Mouse (Mus musculus): ENCODE results near the gene Inhbe. TPM values are rescaled to one million over a fixed set of nuclear protein-coding genes. Genes with fewer than 3 reads are reported as not detected.
A peak's percentile ranks its signal among the peaks of the same experiment; 100 is the strongest.
"Not testable (repeated sequence)": the region's sequence is repeated elsewhere in the genome, so short reads cannot be mapped to it uniquely, and the experiment has no call there.

Gene Inhbe
- total RNA-seq, 2 experiments from 2014 or later = 0.02 TPM; not detected in 1

- peak; percentile 83 for ATAC-seq (replicated peaks; ENCODE audit: poor library complexity)
These were observed 29.7 kb downstream of the Inhbe start for GRCm38 (mm10) chr10:127324495-127324894.

GRCm38 (mm10) chr10:127323131-127323855, 30.9 kb downstream of the Inhbe start:
- peak; percentile 64 for ATAC-seq (replicated peaks; ENCODE audit: poor library complexity)

GRCm38 (mm10) chr10:127322669-127323068, 31.5 kb downstream of the Inhbe start:
- ATAC-seq (replicated peaks; ENCODE audit: poor library complexity) = no peak

GRCm38 (mm10) chr10:127322178-127322577, 32.0 kb downstream of the Inhbe start:
- no peak for ATAC-seq (replicated peaks; ENCODE audit: poor library complexity)

- no peak for ATAC-seq (replicated peaks; ENCODE audit: poor library complexity)
These were observed 32.6 kb downstream of the Inhbe start, which contains the start of gene Arhgap9 for GRCm38 (mm10) chr10:127321621-127322020. Arhgap9 (plus strand) TSS chr10:127321964.

GRCm38 (mm10) chr10:127319969-127320368, 34.2 kb downstream of the Inhbe start:
- no peak for ATAC-seq (replicated peaks; ENCODE audit: poor library complexity)

GRCm38 (mm10) chr10:127318009-127318408, 36.2 kb downstream of the Inhbe start:
- peak; percentile 45 for ATAC-seq (replicated peaks; ENCODE audit: poor library complexity)

- ATAC-seq (replicated peaks; ENCODE audit: poor library complexity) = peak; percentile 68
These were observed 36.9 kb downstream of the Inhbe start for GRCm38 (mm10) chr10:127317277-127317676.

GRCm38 (mm10) chr10:127314950-127315349, 39.3 kb downstream of the Inhbe start:
- ATAC-seq (replicated peaks; ENCODE audit: poor library complexity) = not testable (repeated sequence)

- ATAC-seq (replicated peaks; ENCODE audit: poor library complexity) = not testable (repeated sequence)
These were observed 40.7 kb downstream of the Inhbe start for GRCm38 (mm10) chr10:127313516-127313915.

GRCm38 (mm10) chr10:127312858-127313257, 41.4 kb downstream of the Inhbe start:
- ATAC-seq (replicated peaks; ENCODE audit: poor library complexity) = no peak

- ATAC-seq (replicated peaks; ENCODE audit: poor library complexity) = peak; percentile 68
These were observed 41.9 kb downstream of the Inhbe start for GRCm38 (mm10) chr10:127312356-127312676.

- ATAC-seq (replicated peaks; ENCODE audit: poor library complexity) = peak; percentile 83
These were observed 42.5 kb downstream of the Inhbe start, which contains the start of gene Mars for GRCm38 (mm10) chr10:127311476-127312355. Mars (minus strand) TSS chr10:127311786.

GRCm38 (mm10) chr10:127310523-127311475, 43.4 kb downstream of the Inhbe start:
- peak; percentile 62 for ATAC-seq (replicated peaks; ENCODE audit: poor library complexity)

- ATAC-seq (replicated peaks; ENCODE audit: poor library complexity) = not testable (repeated sequence)
These were observed 45.0 kb downstream of the Inhbe start for GRCm38 (mm10) chr10:127309167-127309566.

GRCm38 (mm10) chr10:127303136-127303535, 51.1 kb downstream of the Inhbe start:
- no peak for ATAC-seq (replicated peaks; ENCODE audit: poor library complexity)

GRCm38 (mm10) chr10:127300361-127300760, 53.9 kb downstream of the Inhbe start:
- ATAC-seq (replicated peaks; ENCODE audit: poor library complexity) = no peak
